Mouse (Mus musculus) limb, embryonic 13.5 days (tissue): ENCODE data around the gene Tmem251. TPM values are rescaled to one million over a fixed set of nuclear protein-coding genes. Genes with fewer than 3 reads are reported as not detected.
A peak's percentile ranks its signal among the peaks of the same experiment; 100 is the strongest.

Experiments used
- ATAC-seq: fragments of 200-750 bp; cut with Nextera tagmentation; 2 replicates; pipeline ENCODE4 v1.8.0; 2017; ENCODE audit warnings: low read depth, moderate number of reproducible peaks, moderate TSS enrichment; ENCODE audit not compliant: low FRiP score
- H3K27ac ChIP-seq: fragments of 300-500 bp; sonication (generic); 2 replicates; pipeline ENCODE4 v1.5.1; 2015; ENCODE audit warnings: inconsistent platforms, mild to moderate bottlenecking, moderate library complexity
- H3K27me3 ChIP-seq: fragments of 300-500 bp; sonication (generic); 2 replicates; pipeline ENCODE4 v1.6.1; 2015; ENCODE audit warnings: mild to moderate bottlenecking, inconsistent platforms
- H3K36me3 ChIP-seq: fragments of 300-500 bp; sonication (generic); 2 replicates; pipeline ENCODE4 v1.6.1; 2015; ENCODE audit warnings: inconsistent platforms, mild to moderate bottlenecking, moderate library complexity
- H3K4me1 ChIP-seq: fragments of 300-500 bp; sonication (generic); 2 replicates; pipeline ENCODE4 v1.6.1; 2015; ENCODE audit warnings: inconsistent platforms
- H3K4me2 ChIP-seq: fragments of 300-500 bp; sonication (generic); replicated peaks from 2 replicates; pipeline ENCODE4 v1.6.1; 2015; ENCODE audit warnings: inconsistent platforms, mild to moderate bottlenecking, moderate library complexity
- H3K4me3 ChIP-seq: fragments of 300-500 bp; sonication (generic); 2 replicates; pipeline ENCODE4 v1.5.1; 2015; ENCODE audit warnings: moderate library complexity, mild to moderate bottlenecking, inconsistent platforms
- H3K9ac ChIP-seq: fragments of 300-500 bp; sonication (generic); 2 replicates; pipeline ENCODE4 v1.6.1; 2015; ENCODE audit warnings: mild to moderate bottlenecking, inconsistent platforms
- H3K9me3 ChIP-seq: fragments of 300-500 bp; sonication (generic); 2 replicates; pipeline ENCODE4 v1.6.1; 2016; ENCODE audit warnings: inconsistent platforms
- WGBS: fragments of 180-500 bp; shearing (Covaris S2); methylation state at CpG from one replicate; pipeline ENCODE4 v1.1.7; 2015; 5-methylcytosine and 5-hydroxymethylcytosine counted together
- polyA plus RNA-seq: library from polyadenylated mRNA; unstranded; fragments of >200 nt; fragmentation: Nextera tagmentation; extraction: Ambion mirVana; gene quantifications from 2 replicates; pipeline ENCODE4 v1.2.1, GENCODE M21; 2015

Tmem251 gene
- polyA plus RNA-seq = 10.2 and 10.4 TPM in 2 replicates

DNA sequence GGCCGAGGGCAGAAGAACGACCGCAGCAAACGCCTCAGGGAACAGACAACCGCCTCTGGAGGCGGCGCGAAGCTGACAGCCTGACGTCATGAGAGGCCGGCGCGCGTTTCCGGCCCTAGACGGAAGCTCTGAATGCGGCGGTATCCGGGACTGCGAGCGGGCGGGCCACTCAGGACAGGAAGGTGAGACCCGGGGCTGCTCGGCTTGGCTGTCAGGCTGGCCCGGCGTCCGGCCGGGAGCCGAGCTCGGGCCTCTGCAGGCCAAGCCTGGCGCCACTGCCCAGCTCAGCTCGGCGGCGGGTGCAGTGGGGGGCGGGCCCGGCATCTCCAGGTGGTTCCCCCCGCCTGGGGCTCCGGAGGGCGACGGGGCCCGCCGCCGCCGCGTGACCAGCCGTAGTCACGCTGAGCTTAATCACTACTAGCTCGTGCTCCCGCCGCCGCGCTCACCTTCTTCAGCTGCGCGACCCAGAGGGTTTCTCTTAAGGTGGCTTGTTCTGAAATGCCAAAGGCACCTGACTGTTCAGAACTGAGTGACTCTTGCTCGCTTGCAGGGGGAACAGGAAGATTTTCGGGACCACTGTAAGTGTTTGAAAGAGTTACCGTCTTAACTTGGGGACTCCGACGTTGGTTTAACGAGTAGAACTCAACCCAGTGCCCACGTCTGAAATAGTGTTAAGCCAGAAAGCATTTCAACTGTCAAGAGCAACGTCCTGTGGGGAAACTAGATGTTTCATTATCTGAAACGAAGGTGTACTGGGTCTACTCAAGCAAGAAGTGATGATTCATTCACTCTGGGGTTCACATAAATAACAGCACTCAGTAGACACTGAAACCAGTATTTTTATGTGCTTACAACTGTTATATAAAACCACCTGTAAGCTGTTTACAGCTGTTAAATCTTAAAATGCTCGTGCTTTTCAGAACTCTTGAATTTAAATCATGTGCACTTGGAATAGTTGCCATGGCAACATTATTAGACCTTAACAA is at the start of gene Tmem251, which contains the start of gene Moap1:
Gene Tmem251, plus strand, starts transcription at position 174 of the 986 bp plus-strand sequence.
Gene Moap1, minus strand, starts transcription at position 73 of the 986 bp plus-strand sequence.
- Histone ChIP-seq H3K27me3 (no peaks in the 10 kb centered on the region), H3K4me2 (peak within 1 kb of the TSS; percentile 78), H3K36me3 (peaks cover 13% of the 10 kb centered on the region), H3K4me3 (peak within 1 kb of the TSS; percentile 81), H3K9ac (peak within 1 kb of the TSS; percentile 91), H3K4me1 (peaks cover 20% of the 10 kb centered on the region), H3K27ac (peak within 1 kb of the TSS; percentile 85), H3K9me3 (no peaks in the 10 kb centered on the region)
- peak; percentile 97 for ATAC-seq
- WGBS = under 1% methylated on average over 58 of the region's 63 CpGs

DNA sequence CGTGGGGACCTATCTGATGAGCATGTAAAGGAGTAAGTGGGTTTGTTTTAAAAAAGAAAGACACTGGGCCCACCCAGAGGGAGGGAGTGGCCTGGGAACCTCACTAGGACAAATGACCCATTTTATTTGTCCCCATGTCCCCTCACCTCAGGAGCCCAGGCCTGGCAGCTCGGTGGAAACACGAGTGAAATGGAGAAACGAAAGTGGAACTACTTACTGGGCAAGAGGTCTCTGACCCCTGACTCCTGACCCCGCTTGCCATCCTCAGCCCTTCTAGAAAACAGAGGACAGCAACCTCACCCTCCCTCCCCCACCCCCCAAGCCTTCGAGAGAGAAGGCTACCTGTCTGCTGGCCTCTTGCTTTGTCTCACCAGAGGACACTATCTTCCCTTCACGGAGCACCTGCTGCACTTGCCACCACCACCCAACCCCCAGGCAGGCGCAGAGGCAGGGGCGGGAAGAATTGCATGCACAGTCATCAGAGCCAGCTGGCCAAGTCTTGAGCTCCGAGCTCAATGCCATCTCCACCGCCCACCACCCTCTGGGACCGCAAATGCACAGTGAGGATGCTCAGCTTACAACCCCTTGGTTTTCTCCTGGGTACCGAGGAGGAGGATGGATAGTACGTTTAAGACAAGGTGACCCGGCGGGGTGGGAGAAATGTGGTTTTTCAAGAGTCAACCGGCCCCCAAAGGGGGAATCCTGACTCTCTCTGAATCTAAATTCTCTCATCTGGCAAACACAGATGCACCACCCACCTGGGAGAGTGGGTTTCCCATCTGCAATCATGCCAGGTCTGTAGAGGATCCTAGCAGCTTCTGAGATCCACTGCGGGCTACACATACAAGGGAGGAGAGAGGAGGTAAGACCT is 48.0 kb upstream of the Tmem251 start:
- 78% methylated on average over 18 of the region's 18 CpGs for WGBS
- no peaks in the 10 kb centered on the region for H3K27me3 ChIP-seq
- H3K4me3 ChIP-seq = no peak overlapping the region
- H3K36me3 ChIP-seq = no peaks in the 10 kb centered on the region
- no peak overlapping the region for H3K4me2 ChIP-seq
- no peaks in the 10 kb centered on the region for H3K9me3 ChIP-seq
- no peak for ATAC-seq
- H3K9ac ChIP-seq = no peak overlapping the region
- no peak overlapping the region for H3K27ac ChIP-seq
- peaks cover 54% of the 10 kb centered on the region for H3K4me1 ChIP-seq

DNA sequence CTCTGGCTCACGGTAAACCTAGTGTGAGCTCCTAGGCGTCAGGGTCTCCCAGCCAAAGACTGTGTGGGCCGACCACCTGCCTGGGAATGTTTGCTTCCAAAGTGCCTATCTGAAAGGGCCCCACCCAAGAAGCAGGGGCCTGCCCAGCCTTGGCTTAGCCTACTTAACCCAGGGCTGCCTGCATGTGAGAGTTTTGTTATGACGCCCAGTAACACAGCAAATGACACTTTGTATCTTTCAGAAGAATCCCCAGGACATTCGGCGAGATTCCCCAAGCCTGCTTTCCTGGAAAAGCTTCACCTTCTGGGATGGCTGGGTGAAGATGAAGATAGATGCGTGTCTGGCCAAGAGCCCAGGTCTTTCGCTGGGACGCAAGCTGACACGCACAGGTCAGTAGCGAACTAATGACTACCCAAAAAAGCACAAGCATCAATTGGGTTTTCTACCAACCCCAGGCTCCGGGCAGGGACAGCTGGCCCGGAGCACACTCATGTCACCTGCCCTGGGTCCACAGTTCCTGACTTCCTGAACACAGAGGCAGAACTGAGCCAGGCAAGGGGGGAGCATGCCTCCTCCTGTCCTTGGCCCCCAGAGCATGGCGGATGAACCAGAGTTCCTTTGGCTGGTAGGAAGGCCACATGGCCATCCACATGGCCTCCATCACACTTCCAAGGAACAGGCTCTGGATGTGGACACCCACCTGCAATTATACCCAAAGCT is 46.8 kb upstream of the Tmem251 start:
- WGBS = 86% methylated on average over 14 of the region's 14 CpGs
- no peaks in the 10 kb centered on the region for H3K9me3 ChIP-seq
- no peak overlapping the region for H3K9ac ChIP-seq
- H3K36me3 ChIP-seq = no peaks in the 10 kb centered on the region
- ATAC-seq = no peak
- H3K27me3 ChIP-seq = no peaks in the 10 kb centered on the region
- H3K4me3 ChIP-seq = no peak overlapping the region
- H3K27ac ChIP-seq = no peak overlapping the region; the same call in 1 of the 2 replicates
- H3K4me1 ChIP-seq = peaks cover 57% of the 10 kb centered on the region
- H3K4me2 ChIP-seq = no peak overlapping the region

DNA sequence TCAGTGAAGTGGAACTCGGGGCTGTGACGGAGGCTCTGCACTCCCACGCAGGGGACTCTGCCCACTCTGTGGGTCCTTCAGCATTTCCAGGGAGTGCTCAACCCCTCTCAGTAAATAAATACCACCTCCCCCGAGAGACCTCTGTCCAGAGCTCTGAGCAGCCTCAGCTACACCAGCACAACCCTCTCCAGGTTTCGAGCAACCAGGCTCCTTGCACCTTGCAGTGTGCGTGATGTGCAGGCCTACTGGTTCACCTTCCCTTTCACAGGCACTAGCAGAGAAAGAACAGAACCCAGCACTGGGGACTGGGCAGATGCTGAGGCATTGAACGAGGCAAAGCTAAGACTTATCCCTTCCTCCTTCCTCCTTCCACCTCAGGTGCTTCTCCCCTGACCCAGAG is 46.2 kb upstream of the Tmem251 start:
- WGBS = 78% methylated on average over 7 of the region's 7 CpGs
- Histone ChIP-seq H3K27ac (no peak overlapping the region), H3K27me3 (no peaks in the 10 kb centered on the region), H3K4me2 (no peak overlapping the region), H3K4me1 (peaks cover 60% of the 10 kb centered on the region), H3K4me3 (no peak overlapping the region), H3K9ac (0 out of 2 replicates have a peak overlapping the region, but pooled peaks have one; percentile 13), H3K36me3 (no peaks in the 10 kb centered on the region), H3K9me3 (no peaks in the 10 kb centered on the region)
- no peak for ATAC-seq

DNA sequence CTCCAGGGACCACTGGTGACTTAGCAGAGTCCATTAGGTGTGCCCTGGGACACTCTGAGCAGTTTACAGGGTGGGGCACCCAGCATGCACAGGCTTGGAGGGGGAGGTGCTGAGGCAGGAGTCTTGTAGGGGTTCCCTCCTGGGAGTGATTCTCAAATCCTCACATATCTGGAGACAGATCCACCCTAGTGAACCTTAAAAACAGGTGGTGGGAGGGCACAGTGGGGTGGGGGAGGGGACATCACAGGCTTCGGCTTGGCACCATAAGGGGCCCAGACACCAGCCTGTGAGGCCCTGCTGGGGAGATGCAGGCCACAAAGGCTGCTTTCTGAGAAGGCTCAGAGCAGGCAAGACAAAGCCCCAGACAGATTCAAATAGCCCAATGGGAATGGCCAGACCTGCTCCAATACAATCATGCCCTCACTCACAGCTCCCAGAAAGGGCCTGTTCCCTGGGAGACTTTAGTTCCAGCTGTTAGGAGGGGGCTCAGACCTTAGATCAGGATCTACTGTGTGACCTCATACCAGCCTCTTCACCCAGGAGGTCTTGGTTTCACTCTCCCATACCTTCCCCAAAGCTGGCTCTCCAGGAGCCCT is 45.4 kb upstream of the Tmem251 start:
- WGBS = 26% methylated on average over 1 of the region's 1 CpGs
- Histone ChIP-seq H3K27ac (peak overlapping the region; percentile 16; the same call in 1 of the 2 replicates), H3K9ac (peak overlapping the region; percentile 36; the same call in 1 of the 2 replicates), H3K4me2 (no peak overlapping the region), H3K9me3 (no peaks in the 10 kb centered on the region), H3K4me3 (no peak overlapping the region), H3K4me1 (peaks cover 68% of the 10 kb centered on the region), H3K27me3 (no peaks in the 10 kb centered on the region), H3K36me3 (no peaks in the 10 kb centered on the region)
- ATAC-seq = no peak

DNA sequence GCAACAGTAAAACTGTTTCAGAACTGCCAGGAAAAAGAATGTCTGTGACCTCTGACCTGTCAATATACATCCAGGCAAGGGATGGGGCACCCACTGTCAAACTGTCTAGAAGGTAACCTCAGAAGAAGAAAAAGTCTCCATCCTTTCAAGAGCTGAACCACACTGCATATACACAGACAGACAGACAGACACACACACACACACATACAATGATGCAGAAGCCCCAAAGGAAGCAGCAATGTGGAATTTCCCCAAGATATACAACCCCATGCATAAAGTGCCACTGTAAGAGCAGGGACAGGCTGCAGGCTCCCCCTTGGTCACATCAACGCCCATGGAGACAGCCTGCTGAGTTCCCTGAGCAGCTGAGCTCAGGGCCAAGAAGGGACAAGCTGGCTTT is 44.4 kb upstream of the Tmem251 start:
- Histone ChIP-seq H3K4me1 (peaks cover 78% of the 10 kb centered on the region), H3K27ac (no peak overlapping the region)
- 43% methylated on average over 1 of the region's 1 CpGs for WGBS

DNA sequence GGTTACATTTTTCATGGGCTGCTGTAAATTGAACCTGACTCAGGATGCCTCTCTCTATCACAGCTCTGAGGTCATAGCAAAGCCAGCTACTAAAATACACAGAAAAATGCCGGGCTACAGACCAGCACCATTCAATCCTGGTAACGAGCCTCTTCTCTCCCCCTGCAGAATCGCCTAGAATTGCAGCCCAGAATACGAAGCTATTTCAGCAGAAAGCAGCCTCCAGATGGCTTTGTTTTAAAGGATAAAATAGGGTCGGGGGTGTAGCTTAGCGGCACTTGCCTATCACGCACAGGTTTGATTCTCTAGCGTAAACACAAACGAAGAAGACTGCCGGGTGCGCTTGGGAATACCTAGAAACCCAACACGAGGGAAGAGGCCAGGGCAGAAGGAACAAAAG is 43.1 kb upstream of the Tmem251 start:
- no peak overlapping the region; the same call in 1 of the 2 replicates for H3K27ac ChIP-seq
- H3K9ac ChIP-seq = no peak overlapping the region
- H3K4me2 ChIP-seq = no peak overlapping the region
- no peak for ATAC-seq
- no peaks in the 10 kb centered on the region for H3K36me3 ChIP-seq
- H3K4me3 ChIP-seq = no peak overlapping the region
- no peaks in the 10 kb centered on the region for H3K9me3 ChIP-seq
- H3K27me3 ChIP-seq = no peaks in the 10 kb centered on the region
- WGBS = 53% methylated on average over 12 of the region's 12 CpGs
- peaks cover 79% of the 10 kb centered on the region for H3K4me1 ChIP-seq

More for the DNA sequence above, 44.4 kb upstream of the Tmem251 start:
- H3K9ac ChIP-seq = no peak overlapping the region
- no peaks in the 10 kb centered on the region for H3K27me3 ChIP-seq
- no peaks in the 10 kb centered on the region for H3K9me3 ChIP-seq
- ATAC-seq = no peak
- no peak overlapping the region for H3K4me2 ChIP-seq
- no peak overlapping the region for H3K4me3 ChIP-seq
- no peaks in the 10 kb centered on the region for H3K36me3 ChIP-seq

- H3K36me3 ChIP-seq = no peaks in the 10 kb centered on the region
- no peaks in the 10 kb centered on the region for H3K9me3 ChIP-seq
- 89% methylated on average over 5 of the region's 5 CpGs for WGBS
- no peak overlapping the region for H3K4me3 ChIP-seq
- no peaks in the 10 kb centered on the region for H3K27me3 ChIP-seq
- no peak overlapping the region for H3K27ac ChIP-seq
- H3K4me1 ChIP-seq = peaks cover 73% of the 10 kb centered on the region
- peak overlapping the region; percentile 92; the same call in 1 of the 2 replicates for H3K4me2 ChIP-seq
- ATAC-seq = no peak
- no peak overlapping the region for H3K9ac ChIP-seq
These were observed 41.8 kb upstream of the Tmem251 start for GRCm38 (mm10) chr12:102701691-102702207.

DNA sequence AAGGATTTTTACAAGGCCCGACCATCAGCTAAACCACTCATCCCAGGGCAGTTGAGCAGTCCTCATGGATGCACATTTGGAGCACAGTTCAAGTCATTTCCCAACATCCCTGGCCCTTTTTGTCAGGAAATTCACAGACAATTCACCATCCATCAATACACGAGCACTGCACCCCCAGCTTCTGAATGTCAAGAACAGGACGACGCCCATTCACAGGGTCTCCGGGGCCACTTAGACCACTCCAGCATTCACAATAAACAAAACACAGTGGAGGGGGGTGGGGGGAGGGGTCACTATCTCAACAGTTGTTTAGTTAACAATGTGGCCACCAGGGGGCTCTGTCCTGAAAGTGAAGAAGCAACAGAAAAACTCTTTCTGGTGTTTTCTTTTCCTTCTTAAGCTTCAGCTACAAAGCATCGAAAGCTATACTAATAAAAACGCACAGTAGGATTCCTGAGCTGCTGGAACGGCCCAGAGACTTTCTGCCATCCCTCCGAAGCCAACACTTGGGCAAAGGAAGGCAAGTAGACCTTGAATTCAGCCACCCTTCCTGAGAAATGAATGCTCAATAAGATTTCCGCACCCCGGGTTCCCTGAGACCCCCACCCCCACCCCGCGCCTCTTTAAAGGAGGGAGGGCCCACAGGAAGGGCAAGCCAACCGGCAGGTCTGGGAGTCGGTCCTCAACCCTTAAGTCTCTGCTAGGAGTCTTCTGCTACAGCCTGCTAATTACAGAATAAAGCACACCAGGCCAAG is 41.0 kb upstream of the Tmem251 start:
- Histone ChIP-seq H3K4me3 (peak overlapping the region; percentile 68), H3K9me3 (no peaks in the 10 kb centered on the region), H3K27ac (peak overlapping the region; percentile 67), H3K9ac (peak overlapping the region; percentile 53), H3K4me1 (peaks cover 66% of the 10 kb centered on the region), H3K27me3 (no peaks in the 10 kb centered on the region), H3K4me2 (peak overlapping the region; percentile 92), H3K36me3 (no peaks in the 10 kb centered on the region)
- no peak for ATAC-seq
- WGBS = 6% methylated on average over 15 of the region's 15 CpGs

GRCm38 (mm10) chr12:102703111-102703412 is 40.5 kb upstream of the Tmem251 start:
- peaks cover 60% of the 10 kb centered on the region for H3K4me1 ChIP-seq
- H3K4me2 ChIP-seq = peak overlapping the region; percentile 92
- H3K27ac ChIP-seq = peak overlapping the region; percentile 67
- no peaks in the 10 kb centered on the region for H3K9me3 ChIP-seq
- H3K4me3 ChIP-seq = peak overlapping the region; percentile 68
- ATAC-seq = no peak
- no peaks in the 10 kb centered on the region for H3K36me3 ChIP-seq
- no peaks in the 10 kb centered on the region for H3K27me3 ChIP-seq
- peak overlapping the region; percentile 53 for H3K9ac ChIP-seq
- 5% methylated on average over 4 of the region's 4 CpGs for WGBS
